Mouse (Mus musculus) neural tube, embryonic 14.5 days (tissue): ENCODE data around the gene Nfu1. TPM values are rescaled to one million over a fixed set of nuclear protein-coding genes. Genes with fewer than 3 reads are reported as not detected.
A peak's percentile ranks its signal among the peaks of the same experiment; 100 is the strongest.
"Not testable (repeated sequence)": the region's sequence is repeated elsewhere in the genome, so short reads cannot be mapped to it uniquely, and the experiment has no call there.

ENCODE experiments used
- ATAC-seq: fragments of 200-750 bp; cut with Nextera tagmentation; 2 replicates; pipeline ENCODE4 v1.8.0; 2017; ENCODE audit warnings: low read depth, mild to moderate bottlenecking, moderate TSS enrichment, moderate library complexity
- H3K27ac ChIP-seq: fragments of 300-500 bp; sonication (generic); 2 replicates; pipeline ENCODE4 v1.5.1; 2014; ENCODE audit warnings: low read depth, mild to moderate bottlenecking, control low read depth, low read length, moderate library complexity, mixed read lengths
- H3K27me3 ChIP-seq: fragments of 300-500 bp; sonication (generic); 2 replicates; pipeline ENCODE4 v1.6.1; 2014; ENCODE audit warnings: low read length; ENCODE audit not compliant: control insufficient read depth, insufficient read depth
- H3K36me3 ChIP-seq: fragments of 300-500 bp; sonication (generic); 2 replicates; pipeline ENCODE4 v1.6.1; 2014; ENCODE audit warnings: low read length, mixed read lengths; ENCODE audit not compliant: control insufficient read depth, insufficient read depth
- H3K4me1 ChIP-seq: fragments of 300-500 bp; sonication (generic); 2 replicates; pipeline ENCODE4 v1.6.1; 2014; ENCODE audit warnings: low read length; ENCODE audit not compliant: control insufficient read depth, insufficient read depth
- H3K4me2 ChIP-seq: fragments of 300-500 bp; sonication (generic); 2 replicates; pipeline ENCODE4 v1.6.1; 2014; ENCODE audit warnings: mild to moderate bottlenecking, low read depth, low read length, control low read depth
- H3K4me3 ChIP-seq: fragments of 300-500 bp; sonication (generic); 2 replicates; pipeline ENCODE4 v1.5.1; 2014; ENCODE audit warnings: low read depth, low read length, control low read depth, mixed read lengths
- H3K9ac ChIP-seq: fragments of 300-500 bp; sonication (generic); replicated peaks from 2 replicates; pipeline ENCODE4 v1.6.1; 2014; ENCODE audit warnings: low read depth, mild to moderate bottlenecking, control low read depth, low read length, mixed read lengths
- H3K9me3 ChIP-seq: fragments of 300-500 bp; sonication (generic); 2 replicates; pipeline ENCODE4 v1.6.1; 2016; ENCODE audit warnings: low read length; ENCODE audit not compliant: control insufficient read depth
- WGBS: fragments of 180-500 bp; shearing (Covaris S2); extraction: QIAGEN DNeasy Blood & Tissue Kit; methylation state at CpG from one replicate; pipeline ENCODE4 v1.1.7; 2014; 5-methylcytosine and 5-hydroxymethylcytosine counted together
- polyA plus RNA-seq: library from polyadenylated mRNA; unstranded; fragments of >200 nt; fragmentation: Nextera tagmentation; extraction: Ambion mirVana; gene quantifications from 2 replicates; pipeline ENCODE4 v1.2.1, GENCODE M21; 2014

The Nfu1 gene
- polyA plus RNA-seq, 1 experiment from 2014 or later = 163 TPM

DNA sequence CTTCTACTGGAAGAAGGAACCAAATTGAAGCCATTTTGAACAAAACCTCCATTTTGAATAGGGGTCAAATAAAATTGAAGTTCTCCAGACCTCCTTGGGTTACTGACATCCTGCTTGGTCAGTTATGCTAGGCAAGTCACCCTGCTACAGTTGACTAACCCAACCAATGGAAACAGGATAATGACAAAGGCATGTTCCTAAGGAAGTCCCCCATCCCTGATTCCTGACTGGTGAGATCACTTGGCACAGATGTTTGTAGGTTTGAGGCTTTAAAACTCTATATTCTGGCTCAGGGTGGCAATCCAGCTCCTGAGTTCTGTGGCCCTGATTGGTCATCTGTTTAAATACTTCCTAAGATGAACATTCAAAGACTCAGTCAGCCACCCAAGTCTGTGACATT, 3.5 kb upstream of the Nfu1 start:
- Histone ChIP-seq H3K4me1 (peaks cover 3% of the 10 kb centered on the region; the same call in 1 of the 2 replicates), H3K4me2 (no peak overlapping the region), H3K27ac (no peak overlapping the region), H3K36me3 (no peaks in the 10 kb centered on the region), H3K27me3 (no peaks in the 10 kb centered on the region), H3K9me3 (no peaks in the 10 kb centered on the region), H3K4me3 (no peak overlapping the region), H3K9ac (no peak overlapping the region)
- ATAC-seq = no peak

DNA sequence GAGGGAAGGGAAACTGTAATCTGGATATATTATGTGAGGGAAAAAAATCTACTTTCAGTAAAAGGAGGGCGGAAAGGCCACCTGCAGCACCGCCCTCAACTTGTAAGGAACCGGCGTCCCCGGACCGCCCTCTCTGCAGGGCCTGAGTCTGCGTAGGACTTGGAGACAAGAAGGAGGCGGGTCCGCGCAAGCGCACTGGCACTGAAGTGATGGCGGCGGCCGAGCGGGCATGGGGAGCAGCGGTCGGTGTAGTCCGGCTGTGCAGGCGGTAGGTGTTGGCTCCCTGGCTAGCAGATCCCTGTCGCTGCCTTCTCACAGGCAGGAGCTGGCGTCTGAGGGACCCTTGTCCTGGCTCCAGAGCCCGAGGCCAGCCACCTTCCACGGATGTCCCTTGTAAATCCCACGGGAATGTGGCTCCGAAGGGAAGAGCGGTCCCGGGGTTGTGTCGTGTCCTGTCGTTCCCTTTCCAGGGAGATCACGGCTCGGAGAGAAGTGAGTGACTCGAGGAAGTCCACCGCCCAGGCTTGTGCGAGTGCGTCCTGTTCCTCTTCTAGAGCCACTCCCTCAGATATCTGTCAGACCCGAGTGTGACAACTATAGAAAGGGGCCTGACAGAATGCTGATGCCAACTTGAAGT, 774 bp downstream of the Nfu1 start:
- Histone ChIP-seq H3K27me3 (no peaks in the 10 kb centered on the region), H3K27ac (peak overlapping the region; percentile 82), H3K36me3 (0 out of 2 replicates have a peak, but pooled peaks cover 6% of the 10 kb centered on the region), H3K9me3 (no peaks in the 10 kb centered on the region), H3K9ac (peak overlapping the region; percentile 93), H3K4me3 (peak overlapping the region; percentile 93), H3K4me2 (peak overlapping the region; percentile 64), H3K4me1 (peaks cover 5% of the 10 kb centered on the region; the same call in 1 of the 2 replicates)
- ATAC-seq = peak; percentile 96
- WGBS = under 1% methylated on average over 36 of the region's 36 CpGs

DNA sequence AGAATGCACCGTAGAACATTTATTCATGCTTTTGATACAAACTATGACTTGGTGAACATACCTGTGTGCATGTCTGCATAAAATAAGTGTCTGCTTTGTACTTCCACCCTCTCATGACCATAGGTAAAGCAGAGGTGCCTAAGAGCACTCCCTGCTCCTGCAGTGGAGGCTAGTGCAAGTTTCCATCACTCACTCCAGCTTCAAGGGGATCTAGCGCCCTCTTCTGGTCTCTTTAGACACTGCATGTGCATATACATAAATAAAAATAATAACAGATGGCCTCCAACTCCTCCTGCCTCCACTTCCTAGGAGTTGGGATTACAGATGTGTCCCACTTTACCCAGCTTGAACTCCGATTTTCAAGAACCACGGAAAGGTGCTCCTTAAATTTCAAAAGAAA, 7.9 kb downstream of the Nfu1 start:
- H3K36me3 ChIP-seq = peaks cover 47% of the 10 kb centered on the region
- no peaks in the 10 kb centered on the region for H3K27me3 ChIP-seq
- H3K4me2 ChIP-seq = no peak overlapping the region
- no peaks in the 10 kb centered on the region for H3K4me1 ChIP-seq
- no peak overlapping the region for H3K4me3 ChIP-seq
- WGBS = 66% methylated on average over 4 of the region's 4 CpGs
- H3K9ac ChIP-seq = no peak overlapping the region
- no peak overlapping the region for H3K27ac ChIP-seq
- no peaks in the 10 kb centered on the region for H3K9me3 ChIP-seq
- ATAC-seq = no peak

DNA sequence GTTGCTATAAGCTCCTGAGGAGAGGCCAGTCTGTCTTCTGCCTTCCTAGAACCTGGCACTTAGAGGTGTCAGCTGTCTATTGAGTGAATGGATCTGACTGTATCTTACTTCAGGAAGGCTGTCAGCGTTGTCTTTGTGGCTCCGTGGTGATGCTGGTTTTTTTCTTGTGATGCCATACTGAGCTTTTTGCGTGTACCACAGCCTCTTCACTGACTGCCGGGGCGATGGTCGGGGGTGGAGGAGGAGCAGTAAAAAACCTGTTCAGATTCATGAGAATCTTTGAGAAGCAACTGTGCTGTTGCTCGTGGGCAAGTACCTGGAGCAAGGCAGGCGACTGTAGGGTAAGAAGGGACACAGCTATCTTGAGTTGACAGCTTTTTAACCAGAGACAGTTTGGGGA, 9.8 kb downstream of the Nfu1 start:
- H3K27me3 ChIP-seq = no peaks in the 10 kb centered on the region

DNA sequence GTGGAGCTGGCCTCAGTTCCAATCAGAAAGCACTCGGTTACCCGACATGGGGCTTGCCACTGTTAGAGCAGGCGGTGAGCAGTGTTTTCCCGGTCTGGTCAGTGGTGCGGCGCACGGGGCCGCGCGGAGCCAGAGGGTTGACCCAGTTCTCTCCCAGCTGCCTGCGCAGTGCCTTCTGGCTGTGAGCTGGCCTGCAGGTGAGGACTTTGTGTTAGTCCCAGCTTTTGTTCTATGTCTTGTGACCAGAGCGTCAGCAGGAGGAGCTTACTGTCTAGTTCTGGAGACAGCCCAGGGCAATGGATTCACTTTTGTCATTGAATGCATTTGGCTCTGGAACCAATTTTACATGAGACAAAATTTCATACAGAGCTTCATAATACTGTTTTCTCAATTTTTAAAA, 12.8 kb downstream of the Nfu1 start:
- Histone ChIP-seq H3K9ac (no peak overlapping the region), H3K4me1 (no peaks in the 10 kb centered on the region), H3K4me2 (no peak overlapping the region), H3K9me3 (no peaks in the 10 kb centered on the region), H3K4me3 (no peak overlapping the region), H3K27ac (no peak overlapping the region), H3K36me3 (peaks cover 58% of the 10 kb centered on the region), H3K27me3 (no peaks in the 10 kb centered on the region)
- 95% methylated on average over 12 of the region's 12 CpGs for whole genome bisulfite sequencing
- no peak for ATAC-seq

More for the DNA sequence above, 9.8 kb downstream of the Nfu1 start:
- Histone ChIP-seq H3K9ac (no peak overlapping the region), H3K4me2 (no peak overlapping the region), H3K4me3 (no peak overlapping the region), H3K36me3 (peaks cover 49% of the 10 kb centered on the region), H3K27ac (no peak overlapping the region), H3K9me3 (no peaks in the 10 kb centered on the region), H3K4me1 (no peaks in the 10 kb centered on the region)
- WGBS = 90% methylated on average over 8 of the region's 8 CpGs
- ATAC-seq = no peak

DNA sequence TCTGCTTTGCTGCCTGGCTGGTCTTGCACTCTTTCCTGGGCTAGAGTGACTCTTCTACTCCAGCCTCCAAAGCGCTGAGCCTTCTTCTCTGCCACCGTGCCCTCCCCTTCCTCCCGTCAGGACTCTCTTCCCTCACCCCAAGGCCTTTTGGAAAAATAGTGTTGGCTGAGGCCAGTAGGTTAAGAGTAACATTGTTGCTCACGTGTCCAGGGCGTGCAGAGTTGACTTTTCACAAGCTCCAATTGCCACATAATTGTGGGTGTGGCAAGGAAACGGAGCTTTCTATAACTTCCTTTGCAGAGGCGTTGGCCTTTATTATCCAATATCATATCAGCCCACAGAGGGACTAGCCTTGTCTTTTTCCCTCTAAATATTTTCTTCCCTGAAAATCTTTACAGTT, 17.9 kb downstream of the Nfu1 start:
- H3K4me2 ChIP-seq = no peak overlapping the region
- ATAC-seq = no peak
- no peak overlapping the region for H3K9ac ChIP-seq
- H3K4me3 ChIP-seq = no peak overlapping the region
- no peaks in the 10 kb centered on the region for H3K9me3 ChIP-seq
- H3K27ac ChIP-seq = no peak overlapping the region
- WGBS = 86% methylated on average over 7 of the region's 7 CpGs
- peaks cover 38% of the 10 kb centered on the region for H3K36me3 ChIP-seq
- no peaks in the 10 kb centered on the region for H3K27me3 ChIP-seq
- no peaks in the 10 kb centered on the region for H3K4me1 ChIP-seq

DNA sequence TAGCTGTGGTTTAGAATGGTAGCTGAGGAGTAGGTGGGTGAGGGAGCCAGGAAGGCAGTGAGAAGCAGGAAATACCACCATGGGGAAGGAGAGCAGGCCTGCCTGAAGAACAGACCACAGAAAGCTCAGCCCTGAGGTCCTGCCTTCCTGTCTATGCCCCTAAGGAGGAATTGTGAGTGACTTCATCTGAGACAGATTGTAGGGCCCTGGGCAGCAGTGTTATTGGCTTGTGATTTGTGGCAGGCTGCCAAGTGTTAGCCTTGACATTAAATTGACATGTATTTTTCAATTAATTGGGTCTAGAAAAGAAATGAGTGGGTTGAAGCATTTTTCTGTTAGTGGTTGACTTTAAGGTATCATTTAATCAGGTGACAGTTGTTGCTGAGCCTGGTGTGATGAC, 19.8 kb downstream of the Nfu1 start:
- H3K4me2 ChIP-seq = no peak overlapping the region
- no peak overlapping the region for H3K4me3 ChIP-seq
- H3K27me3 ChIP-seq = no peaks in the 10 kb centered on the region
- no peak overlapping the region for H3K9ac ChIP-seq
- peaks cover 30% of the 10 kb centered on the region for H3K36me3 ChIP-seq
- no peak for ATAC-seq
- H3K27ac ChIP-seq = no peak overlapping the region
- H3K9me3 ChIP-seq = no peaks in the 10 kb centered on the region
- H3K4me1 ChIP-seq = no peaks in the 10 kb centered on the region

DNA sequence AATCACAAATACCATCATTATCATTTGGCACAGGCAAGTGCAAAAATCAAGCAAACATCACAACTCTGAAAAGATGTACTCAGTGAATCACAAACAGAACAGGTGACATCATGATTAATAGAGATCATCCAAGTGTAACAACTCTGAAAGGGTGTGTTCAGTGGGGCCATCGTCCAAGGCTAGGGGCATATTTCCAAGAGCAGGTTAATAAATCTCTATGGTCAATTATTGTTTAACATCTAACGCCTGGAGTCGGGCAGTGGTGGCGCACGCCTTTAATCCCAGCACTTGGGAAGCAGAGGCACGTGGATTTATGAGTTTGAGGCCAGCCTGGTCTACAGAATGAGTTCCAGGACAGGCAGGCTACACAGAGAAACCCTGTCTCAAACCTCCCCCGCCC, 22.3 kb downstream of the Nfu1 start:
- ATAC-seq, H3K27me3 ChIP-seq, H3K9ac ChIP-seq, H3K9me3 ChIP-seq, H3K4me1 ChIP-seq, H3K4me3 ChIP-seq, H3K27ac ChIP-seq, H3K4me2 ChIP-seq: not testable (repeated sequence)
- H3K36me3 ChIP-seq = peaks cover 15% of the 10 kb centered on the region
- WGBS = 51% methylated on average over 7 of the region's 7 CpGs

DNA sequence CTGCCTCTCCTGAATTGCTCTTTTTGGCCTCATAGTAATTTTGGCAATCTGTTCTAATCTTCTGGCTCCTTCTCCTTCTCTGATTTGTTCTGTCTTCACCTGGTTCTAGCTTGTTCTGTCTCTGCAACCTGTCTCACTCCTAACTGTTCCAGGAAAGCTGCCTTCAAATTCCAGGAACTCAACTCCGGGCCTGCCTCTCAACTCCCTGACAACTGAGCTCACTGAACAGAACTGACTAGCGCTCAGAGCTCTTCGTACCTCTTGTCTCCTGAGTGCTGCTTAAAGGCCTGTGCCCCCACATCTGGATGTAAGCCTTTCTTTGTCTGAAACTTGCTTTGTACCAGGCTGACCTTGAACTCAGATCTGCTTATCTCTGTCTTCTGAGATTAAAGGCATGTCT, 23.4 kb downstream of the Nfu1 start:
- H3K27ac ChIP-seq = no peak overlapping the region
- no peak for ATAC-seq
- H3K4me3 ChIP-seq = no peak overlapping the region
- no peaks in the 10 kb centered on the region for H3K9me3 ChIP-seq
- no peaks in the 10 kb centered on the region for H3K4me1 ChIP-seq
- H3K9ac ChIP-seq = no peak overlapping the region
- no peaks in the 10 kb centered on the region for H3K27me3 ChIP-seq
- WGBS = 97% methylated on average over 3 of the region's 3 CpGs
- no peak overlapping the region for H3K4me2 ChIP-seq
- peaks cover 11% of the 10 kb centered on the region for H3K36me3 ChIP-seq
